Mouse (Mus musculus) forebrain, embryonic 15.5 days (tissue): Measurements from ENCODE around the gene Bicd2. TPM values are rescaled to one million over a fixed set of nuclear protein-coding genes. Genes with fewer than 3 reads are reported as not detected.
"Not testable (repeated sequence)": the region's sequence is repeated elsewhere in the genome, so short reads cannot be mapped to it uniquely, and the experiment has no call there.

ENCODE experiments used
- ATAC-seq: fragments of 200-750 bp; cut with Nextera tagmentation; replicated peaks from 2 replicates; pipeline ENCODE4 v1.8.0; 2017; ENCODE audit warnings: mild to moderate bottlenecking, moderate TSS enrichment, moderate library complexity
- H3K27ac ChIP-seq: fragments of 300-500 bp; sonication (generic); replicated peaks from 2 replicates; pipeline ENCODE4 v1.5.1; 2015; ENCODE audit warnings: mild to moderate bottlenecking, inconsistent platforms
- H3K27me3 ChIP-seq: fragments of 300-500 bp; sonication (generic); 2 replicates; pipeline ENCODE4 v1.6.1; 2015; ENCODE audit warnings: inconsistent platforms
- H3K36me3 ChIP-seq: fragments of 300-500 bp; sonication (generic); 2 replicates; pipeline ENCODE4 v1.6.1; 2015; ENCODE audit warnings: mild to moderate bottlenecking, inconsistent platforms
- H3K4me1 ChIP-seq: fragments of 300-500 bp; sonication (generic); 2 replicates; pipeline ENCODE4 v1.6.1; 2015; ENCODE audit warnings: inconsistent platforms
- H3K4me2 ChIP-seq: fragments of 300-500 bp; sonication (generic); replicated peaks from 2 replicates; pipeline ENCODE4 v1.6.1; 2015; ENCODE audit warnings: mild to moderate bottlenecking, inconsistent platforms
- H3K4me3 ChIP-seq: fragments of 300-500 bp; sonication (generic); 2 replicates; pipeline ENCODE4 v1.5.1; 2015; ENCODE audit warnings: mild to moderate bottlenecking, inconsistent platforms
- H3K9ac ChIP-seq: fragments of 300-500 bp; sonication (generic); replicated peaks from 2 replicates; pipeline ENCODE4 v1.6.1; 2015; ENCODE audit warnings: mild to moderate bottlenecking, inconsistent platforms
- H3K9me3 ChIP-seq: fragments of 300-500 bp; sonication (generic); 2 replicates; pipeline ENCODE4 v1.6.1; 2016; ENCODE audit warnings: inconsistent platforms
- WGBS: fragments of 180-500 bp; shearing (Covaris S2); methylation state at CpG from one replicate; pipeline ENCODE4 v1.1.7; 2015; ENCODE audit warnings: mixed read lengths; 5-methylcytosine and 5-hydroxymethylcytosine counted together
- polyA plus RNA-seq: library from polyadenylated mRNA; unstranded; fragments of >200 nt; fragmentation: Nextera tagmentation; extraction: Ambion mirVana; gene quantifications from 2 replicates; pipeline ENCODE4 v1.2.1, GENCODE M21; 2015

Bicd2 gene
- polyA plus RNA-seq, 1 experiment from 2014 or later, result 27.1 TPM

- H3K27me3 ChIP-seq, H3K4me3 ChIP-seq, H3K9ac ChIP-seq, ATAC-seq, H3K4me1 ChIP-seq, H3K4me2 ChIP-seq, H3K27ac ChIP-seq, H3K9me3 ChIP-seq: not testable (repeated sequence)
- WGBS, result 93% methylated on average over 6 of the region's 6 CpGs
- peaks cover 15% of the 10 kb centered on the region for H3K36me3 ChIP-seq
These were observed 28.8 kb downstream of the Bicd2 start for GRCm38 (mm10) chr13:49370216-49370615.

- ATAC-seq, H3K27me3 ChIP-seq, H3K4me2 ChIP-seq, H3K4me1 ChIP-seq, H3K27ac ChIP-seq, H3K9ac ChIP-seq, H3K9me3 ChIP-seq, H3K4me3 ChIP-seq: not testable (repeated sequence)
- H3K36me3 ChIP-seq, result peaks cover 18% of the 10 kb centered on the region
- WGBS, result 88% methylated on average over 5 of the region's 5 CpGs
These were observed 29.5 kb downstream of the Bicd2 start for GRCm38 (mm10) chr13:49370916-49371315.

GRCm38 (mm10) chr13:49371428-49371899 lies 30.1 kb downstream of the Bicd2 start:
- no peak overlapping the region for H3K27ac ChIP-seq
- ATAC-seq, result peak; percentile 48; the same call in 1 of the 2 replicates
- no peak overlapping the region for H3K4me3 ChIP-seq
- no peak overlapping the region for H3K4me2 ChIP-seq
- 83% methylated on average over 3 of the region's 3 CpGs for WGBS
- no peaks in the 10 kb centered on the region for H3K9me3 ChIP-seq
- no peak overlapping the region for H3K9ac ChIP-seq
- peaks cover 23% of the 10 kb centered on the region for H3K36me3 ChIP-seq
- H3K27me3 ChIP-seq, result no peaks in the 10 kb centered on the region
- 0 out of 2 replicates have a peak, but pooled peaks cover 8% of the 10 kb centered on the region for H3K4me1 ChIP-seq

GRCm38 (mm10) chr13:49372370-49373060 lies 31.1 kb downstream of the Bicd2 start:
- H3K4me1 ChIP-seq, result 0 out of 2 replicates have a peak, but pooled peaks cover 7% of the 10 kb centered on the region
- peaks cover 33% of the 10 kb centered on the region for H3K36me3 ChIP-seq
- no peak overlapping the region for H3K4me2 ChIP-seq
- H3K4me3 ChIP-seq, result no peak overlapping the region
- H3K27ac ChIP-seq, result no peak overlapping the region
- no peaks in the 10 kb centered on the region for H3K27me3 ChIP-seq
- no peak overlapping the region for H3K9ac ChIP-seq
- H3K9me3 ChIP-seq, result no peaks in the 10 kb centered on the region
- ATAC-seq, result no peak
- 92% methylated on average over 9 of the region's 9 CpGs for WGBS

- Histone ChIP-seq H3K27ac (no peak overlapping the region), H3K36me3 (peaks cover 51% of the 10 kb centered on the region), H3K4me2 (no peak overlapping the region), H3K9ac (no peak overlapping the region), H3K9me3 (no peaks in the 10 kb centered on the region), H3K4me3 (no peak overlapping the region), H3K27me3 (no peaks in the 10 kb centered on the region), H3K4me1 (no peaks in the 10 kb centered on the region)
- WGBS, result 62% methylated on average over 6 of the region's 6 CpGs
- no peak for ATAC-seq
These were observed 32.9 kb downstream of the Bicd2 start for GRCm38 (mm10) chr13:49374304-49374703.

- H3K4me3 ChIP-seq, result no peak overlapping the region
- no peaks in the 10 kb centered on the region for H3K4me1 ChIP-seq
- H3K9me3 ChIP-seq, result no peaks in the 10 kb centered on the region
- no peaks in the 10 kb centered on the region for H3K27me3 ChIP-seq
- no peak overlapping the region for H3K4me2 ChIP-seq
- peaks cover 51% of the 10 kb centered on the region for H3K36me3 ChIP-seq
- WGBS, result 89% methylated on average over 6 of the region's 6 CpGs
- no peak for ATAC-seq
- no peak overlapping the region for H3K9ac ChIP-seq
- no peak overlapping the region for H3K27ac ChIP-seq
These were observed 33.3 kb downstream of the Bicd2 start for GRCm38 (mm10) chr13:49374730-49375129.

- no peak overlapping the region for H3K4me2 ChIP-seq
- H3K27me3 ChIP-seq, result no peaks in the 10 kb centered on the region
- H3K36me3 ChIP-seq, result peaks cover 69% of the 10 kb centered on the region
- H3K27ac ChIP-seq, result no peak overlapping the region
- H3K4me3 ChIP-seq, result no peak overlapping the region
- no peak for ATAC-seq
- no peak overlapping the region for H3K9ac ChIP-seq
- no peaks in the 10 kb centered on the region for H3K4me1 ChIP-seq
- WGBS, result 84% methylated on average over 6 of the region's 6 CpGs
- H3K9me3 ChIP-seq, result no peaks in the 10 kb centered on the region
These were observed 36.2 kb downstream of the Bicd2 start for GRCm38 (mm10) chr13:49377608-49378007.

GRCm38 (mm10) chr13:49379301-49379700 lies 37.9 kb downstream of the Bicd2 start:
- H3K36me3 ChIP-seq, result peaks cover 86% of the 10 kb centered on the region
- no peak for ATAC-seq

GRCm38 (mm10) chr13:49381230-49381629 lies 39.8 kb downstream of the Bicd2 start:
- 29% methylated on average over 3 of the region's 3 CpGs for WGBS

More at GRCm38 (mm10) chr13:49379301-49379700, 37.9 kb downstream of the Bicd2 start:
- Histone ChIP-seq H3K9ac (no peak overlapping the region), H3K4me3 (no peak overlapping the region), H3K4me2 (no peak overlapping the region), H3K27ac (no peak overlapping the region), H3K27me3 (no peaks in the 10 kb centered on the region), H3K4me1 (no peaks in the 10 kb centered on the region), H3K9me3 (no peaks in the 10 kb centered on the region)
- WGBS, result 93% methylated on average over 20 of the region's 20 CpGs

GRCm38 (mm10) chr13:49382997-49383396 lies 41.6 kb downstream of the Bicd2 start:
- ATAC-seq, result no peak
- Histone ChIP-seq H3K36me3 (peaks cover 66% of the 10 kb centered on the region), H3K4me1 (no peaks in the 10 kb centered on the region), H3K27ac (no peak overlapping the region), H3K4me3 (no peak overlapping the region), H3K27me3 (no peaks in the 10 kb centered on the region), H3K9ac (no peak overlapping the region), H3K9me3 (no peaks in the 10 kb centered on the region), H3K4me2 (no peak overlapping the region)
- WGBS, result 96% methylated on average over 23 of the region's 23 CpGs

More at GRCm38 (mm10) chr13:49381230-49381629, 39.8 kb downstream of the Bicd2 start:
- H3K4me2 ChIP-seq, result no peak overlapping the region
- H3K4me1 ChIP-seq, result no peaks in the 10 kb centered on the region
- no peaks in the 10 kb centered on the region for H3K27me3 ChIP-seq
- ATAC-seq, result peak; percentile 68
- H3K4me3 ChIP-seq, result no peak overlapping the region
- no peak overlapping the region for H3K9ac ChIP-seq
- no peak overlapping the region for H3K27ac ChIP-seq
- peaks cover 78% of the 10 kb centered on the region for H3K36me3 ChIP-seq
- no peaks in the 10 kb centered on the region for H3K9me3 ChIP-seq

- H3K4me1 ChIP-seq, result no peaks in the 10 kb centered on the region
- H3K9ac ChIP-seq, result no peak overlapping the region
- H3K4me3 ChIP-seq, result no peak overlapping the region
- H3K36me3 ChIP-seq, result peaks cover 47% of the 10 kb centered on the region
- H3K27me3 ChIP-seq, result no peaks in the 10 kb centered on the region
- H3K4me2 ChIP-seq, result no peak overlapping the region
- no peaks in the 10 kb centered on the region for H3K9me3 ChIP-seq
- WGBS, result 82% methylated on average over 16 of the region's 16 CpGs
- no peak for ATAC-seq
- no peak overlapping the region for H3K27ac ChIP-seq
These were observed 43.5 kb downstream of the Bicd2 start for GRCm38 (mm10) chr13:49384751-49385463.

- H3K4me2 ChIP-seq, result no peak overlapping the region
- ATAC-seq, result no peak
- no peak overlapping the region for H3K4me3 ChIP-seq
- H3K36me3 ChIP-seq, result peaks cover 13% of the 10 kb centered on the region; the same call in 1 of the 2 replicates
- 96% methylated on average over 2 of the region's 2 CpGs for WGBS
- H3K9me3 ChIP-seq, result no peaks in the 10 kb centered on the region
- no peaks in the 10 kb centered on the region for H3K27me3 ChIP-seq
- no peak overlapping the region for H3K27ac ChIP-seq
- no peak overlapping the region for H3K9ac ChIP-seq
- H3K4me1 ChIP-seq, result no peaks in the 10 kb centered on the region
These were observed 50.0 kb downstream of the Bicd2 start for GRCm38 (mm10) chr13:49391374-49391773.
